Mouse (Mus musculus) kidney, embryonic 14.5 days (tissue): Measurements from ENCODE around the gene Card11. TPM values are rescaled to one million over a fixed set of nuclear protein-coding genes. Genes with fewer than 3 reads are reported as not detected.

Experiments used
- ATAC-seq: fragments of 200-750 bp; cut with Nextera tagmentation; 2 replicates; pipeline ENCODE4 v1.8.0; 2017; ENCODE audit warnings: moderate number of reproducible peaks, mild to moderate bottlenecking, moderate TSS enrichment, moderate library complexity; ENCODE audit not compliant: low FRiP score, low TSS enrichment
- H3K27ac ChIP-seq: fragments of 300-500 bp; sonication (generic); 2 replicates; pipeline ENCODE4 v1.5.1; 2014; ENCODE audit warnings: low read depth, mild to moderate bottlenecking, low read length, moderate library complexity, mixed read lengths
- H3K27me3 ChIP-seq: fragments of 300-500 bp; sonication (generic); 2 replicates; pipeline ENCODE4 v1.6.1; 2014; ENCODE audit warnings: mild to moderate bottlenecking, low read length; ENCODE audit not compliant: control insufficient read depth, insufficient read depth
- H3K36me3 ChIP-seq: fragments of 300-500 bp; sonication (generic); 2 replicates; pipeline ENCODE4 v1.6.1; 2014; ENCODE audit warnings: low read length, mixed read lengths; ENCODE audit not compliant: control insufficient read depth, insufficient read depth
- H3K4me1 ChIP-seq: fragments of 300-500 bp; sonication (generic); 2 replicates; pipeline ENCODE4 v1.6.1; 2014; ENCODE audit warnings: low read length, mixed read lengths; ENCODE audit not compliant: control insufficient read depth, insufficient read depth
- H3K4me2 ChIP-seq: fragments of 300-500 bp; sonication (generic); replicated peaks from 2 replicates; pipeline ENCODE4 v1.6.1; 2014; ENCODE audit warnings: low read depth, mild to moderate bottlenecking, low read length
- H3K4me3 ChIP-seq: fragments of 300-500 bp; sonication (generic); 2 replicates; pipeline ENCODE4 v1.5.1; 2014; ENCODE audit warnings: mild to moderate bottlenecking, low read length
- H3K9ac ChIP-seq: fragments of 300-500 bp; sonication (generic); 2 replicates; pipeline ENCODE4 v1.6.1; 2014; ENCODE audit warnings: low read depth, mild to moderate bottlenecking, low read length, moderate library complexity
- H3K9me3 ChIP-seq: fragments of 300-500 bp; sonication (generic); 2 replicates; pipeline ENCODE4 v1.6.1; 2016; ENCODE audit warnings: low read length; ENCODE audit not compliant: control insufficient read depth
- WGBS: fragments of 180-500 bp; shearing (Covaris S2); extraction: QIAGEN DNeasy Blood & Tissue Kit; methylation state at CpG from one replicate; pipeline ENCODE4 v1.1.7; 2014; 5-methylcytosine and 5-hydroxymethylcytosine counted together
- polyA plus RNA-seq: library from polyadenylated mRNA; unstranded; fragments of >200 nt; fragmentation: Nextera tagmentation; extraction: Ambion mirVana; gene quantifications from 2 replicates; pipeline ENCODE4 v1.2.1, GENCODE M21; 2014

Gene Card11
- polyA plus RNA-seq, 1 experiment from 2014 or later: 0.19 TPM

DNA sequence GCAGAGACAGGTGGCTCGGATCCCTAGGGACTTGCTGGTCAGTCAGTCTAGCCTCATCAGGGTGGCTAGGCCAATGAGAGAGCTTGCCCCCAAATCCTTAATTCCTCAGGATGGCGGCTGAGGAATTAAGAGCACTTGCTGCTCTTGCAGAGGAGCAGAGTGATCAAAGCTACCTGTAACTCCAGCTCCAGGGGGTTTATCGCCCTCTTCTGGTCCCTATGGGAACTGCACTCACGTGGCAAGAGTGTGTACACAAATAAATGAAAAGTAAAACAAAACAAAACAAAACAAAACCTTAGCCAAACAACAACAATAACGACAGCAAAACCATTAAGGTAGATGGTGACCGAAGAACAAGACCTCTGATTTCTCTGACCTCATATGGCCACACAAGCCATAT, 121.7 kb downstream of the Card11 start:
- Histone ChIP-seq H3K4me1 (no peaks in the 10 kb centered on the region), H3K27ac (no peak overlapping the region), H3K4me2 (no peak overlapping the region), H3K4me3 (no peak overlapping the region), H3K36me3 (no peaks in the 10 kb centered on the region), H3K27me3 (no peaks in the 10 kb centered on the region), H3K9me3 (no peaks in the 10 kb centered on the region), H3K9ac (no peak overlapping the region)
- WGBS: 74% methylated on average over 6 of the region's 6 CpGs
- ATAC-seq: no peak

DNA sequence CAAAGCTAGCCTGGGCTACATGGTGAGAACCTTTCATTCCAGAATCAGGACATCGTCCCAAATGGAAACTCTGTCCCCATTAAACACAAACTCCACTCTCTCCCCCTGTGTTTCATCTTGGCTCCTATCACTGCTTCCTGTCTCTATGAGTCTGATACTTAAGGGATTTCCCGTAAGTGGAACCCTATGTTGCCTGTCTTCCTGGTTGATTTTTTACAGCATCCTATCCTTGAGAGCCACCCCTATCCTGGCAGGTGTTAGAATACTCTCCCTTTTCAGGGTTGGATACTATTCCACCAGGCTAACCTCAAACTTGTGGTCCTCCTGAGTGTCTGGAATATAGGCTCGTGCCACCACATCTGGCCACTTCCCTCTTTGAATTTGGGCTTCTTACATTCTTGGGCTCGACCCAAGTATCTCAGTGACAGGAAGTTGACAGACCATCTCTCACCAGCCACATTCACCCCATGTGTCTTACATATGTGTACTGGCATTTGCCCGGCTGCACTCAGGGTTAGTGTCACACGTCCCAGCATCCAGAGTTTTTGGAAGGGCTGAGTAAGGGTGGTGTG, 126.6 kb downstream of the Card11 start:
- ATAC-seq: no peak
- peaks cover 40% of the 10 kb centered on the region for H3K4me1 ChIP-seq
- H3K36me3 ChIP-seq: no peaks in the 10 kb centered on the region
- peak overlapping the region; percentile 30; the same call in 1 of the 2 replicates for H3K4me2 ChIP-seq
- no peak overlapping the region for H3K27ac ChIP-seq
- H3K27me3 ChIP-seq: no peaks in the 10 kb centered on the region
- no peaks in the 10 kb centered on the region for H3K9me3 ChIP-seq
- H3K9ac ChIP-seq: no peak overlapping the region
- WGBS: 77% methylated on average over 6 of the region's 6 CpGs
- no peak overlapping the region for H3K4me3 ChIP-seq

DNA sequence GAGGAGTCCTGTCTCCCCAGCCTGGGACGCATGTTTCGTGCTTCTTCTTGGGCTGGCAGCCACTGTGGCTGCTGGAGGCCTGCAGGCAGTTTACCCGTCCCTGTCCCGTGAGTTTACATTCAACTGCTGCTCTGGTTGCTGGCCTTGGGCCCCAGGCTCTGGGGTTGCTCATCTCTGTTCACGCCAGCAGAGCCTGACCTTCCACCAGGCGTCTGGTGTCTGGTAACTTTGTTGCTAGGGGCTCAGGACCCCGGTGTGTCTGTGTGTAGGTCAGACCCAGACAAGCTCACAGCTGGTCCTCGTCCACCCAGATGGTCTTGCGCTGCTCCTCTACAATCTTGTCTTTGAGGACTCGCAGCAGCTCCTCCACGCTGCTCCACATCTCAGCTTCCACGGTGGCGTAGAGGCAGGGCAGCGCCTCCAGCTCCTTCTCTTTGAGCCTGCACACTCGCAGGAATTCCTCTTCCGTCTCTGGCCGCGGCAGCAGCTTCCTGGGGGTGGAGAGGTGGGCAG, 127.3 kb downstream of the Card11 start:
- peak; percentile 71 for ATAC-seq
- H3K9ac ChIP-seq: no peak overlapping the region
- H3K36me3 ChIP-seq: no peaks in the 10 kb centered on the region
- peaks cover 40% of the 10 kb centered on the region for H3K4me1 ChIP-seq
- peak overlapping the region; percentile 11; the same call in 1 of the 2 replicates for H3K4me3 ChIP-seq
- peak overlapping the region; percentile 34; the same call in 1 of the 2 replicates for H3K27ac ChIP-seq
- no peaks in the 10 kb centered on the region for H3K27me3 ChIP-seq
- H3K9me3 ChIP-seq: no peaks in the 10 kb centered on the region
- WGBS: 7% methylated on average over 18 of the region's 18 CpGs
- H3K4me2 ChIP-seq: peak overlapping the region; percentile 30

DNA sequence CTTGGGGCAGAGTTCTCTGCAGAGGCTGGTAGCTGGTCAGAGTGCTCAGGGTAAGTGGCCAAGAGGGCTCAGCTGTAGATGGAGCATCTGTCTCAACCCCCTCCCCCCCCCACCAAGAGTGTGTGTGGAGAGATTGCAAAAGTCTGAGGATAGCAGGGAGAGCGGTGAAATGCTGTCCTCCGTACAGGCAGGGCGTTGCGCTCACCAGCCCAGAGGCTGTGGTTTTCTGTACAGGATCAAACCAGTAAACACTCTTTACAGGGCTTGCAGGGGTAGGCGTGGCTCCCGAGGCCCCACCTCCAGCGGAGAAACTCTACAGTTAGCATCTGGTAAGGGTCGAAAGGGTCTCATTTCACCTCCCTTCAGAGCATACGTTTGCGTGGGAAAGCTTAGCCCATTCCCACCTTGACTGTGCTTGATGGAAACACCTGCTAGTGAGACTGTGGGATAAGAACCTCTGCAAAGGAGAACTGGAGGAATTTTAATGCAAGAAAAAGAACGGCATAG, 127.8 kb downstream of the Card11 start:
- ATAC-seq: peak; percentile 41; the same call in 1 of the 2 replicates
- H3K9me3 ChIP-seq: no peaks in the 10 kb centered on the region
- peaks cover 40% of the 10 kb centered on the region for H3K4me1 ChIP-seq
- H3K27ac ChIP-seq: peak overlapping the region; percentile 34; the same call in 1 of the 2 replicates
- H3K36me3 ChIP-seq: no peaks in the 10 kb centered on the region
- H3K9ac ChIP-seq: no peak overlapping the region
- WGBS: 14% methylated on average over 11 of the region's 11 CpGs
- no peaks in the 10 kb centered on the region for H3K27me3 ChIP-seq
- H3K4me2 ChIP-seq: peak overlapping the region; percentile 30
- no peak overlapping the region; the same call in 1 of the 2 replicates for H3K4me3 ChIP-seq

DNA sequence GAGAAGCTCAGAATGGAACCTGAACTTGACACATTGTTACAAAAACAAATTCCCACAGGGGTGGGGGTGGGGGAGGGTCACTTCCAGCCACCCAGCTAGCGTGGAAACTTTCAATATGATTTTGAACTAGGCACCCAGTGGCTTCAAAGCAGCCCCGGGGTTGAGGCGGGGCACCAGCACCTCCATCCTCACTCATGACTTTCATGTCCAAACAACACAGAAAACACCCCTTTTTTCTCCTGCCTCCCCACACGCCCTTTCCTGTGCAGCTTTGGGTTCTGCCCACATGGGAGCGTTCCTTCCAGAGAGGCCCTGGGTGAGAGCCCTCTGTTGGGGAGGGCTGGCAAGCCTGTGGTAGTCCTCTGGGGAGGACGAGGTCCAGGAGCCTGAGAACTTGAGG, 129.1 kb downstream of the Card11 start:
- whole genome bisulfite sequencing: 34% methylated on average over 6 of the region's 6 CpGs
- Histone ChIP-seq H3K27me3 (no peaks in the 10 kb centered on the region), H3K27ac (no peak overlapping the region), H3K9me3 (no peaks in the 10 kb centered on the region), H3K4me3 (no peak overlapping the region), H3K4me1 (peaks cover 40% of the 10 kb centered on the region), H3K4me2 (no peak overlapping the region), H3K9ac (no peak overlapping the region), H3K36me3 (no peaks in the 10 kb centered on the region)
- ATAC-seq: 0 out of 2 replicates have a peak, but pooled peaks have one; percentile 26

DNA sequence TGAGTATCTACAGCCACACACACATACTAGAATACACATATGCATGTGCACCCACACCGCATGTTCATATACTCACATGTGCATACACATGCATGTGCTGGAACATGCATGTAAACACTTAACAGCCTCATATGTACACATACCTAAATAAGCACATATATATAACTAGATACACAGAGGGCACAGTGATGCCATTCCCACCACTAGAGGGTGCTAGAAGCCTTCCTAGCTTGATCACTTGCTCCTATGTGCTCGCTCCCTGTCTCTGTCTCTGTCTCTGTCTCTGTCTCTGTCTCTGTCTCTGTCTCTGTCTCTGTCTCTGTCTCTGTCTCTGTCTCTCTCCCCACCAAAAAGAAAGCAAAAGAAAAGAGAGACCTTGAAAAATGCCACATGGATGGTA, 131.3 kb downstream of the Card11 start:
- no peaks in the 10 kb centered on the region for H3K36me3 ChIP-seq
- 57% methylated on average over 2 of the region's 2 CpGs for WGBS

DNA sequence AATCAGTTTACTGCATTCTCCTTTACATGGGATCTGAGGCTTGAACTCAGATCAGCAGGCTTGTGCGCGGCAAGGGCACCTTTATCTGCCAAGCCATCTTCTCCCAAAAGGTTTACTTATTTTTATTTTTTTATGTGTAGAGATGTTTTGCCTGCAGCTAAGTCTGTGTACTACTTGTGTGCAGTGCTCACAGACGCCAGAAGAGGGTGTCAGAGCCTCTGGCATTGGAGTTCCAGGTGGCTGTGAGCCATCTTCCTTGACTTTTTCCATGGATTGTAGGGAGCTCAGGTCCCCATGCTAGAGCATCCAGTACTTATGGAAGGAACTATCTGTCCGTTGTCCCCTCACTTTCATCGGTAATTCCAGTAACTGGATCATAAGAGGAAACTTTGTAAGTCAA, 140.7 kb downstream of the Card11 start:
- H3K9ac ChIP-seq: no peak overlapping the region
- H3K27ac ChIP-seq: no peak overlapping the region
- no peaks in the 10 kb centered on the region for H3K27me3 ChIP-seq
- no peak overlapping the region for H3K4me3 ChIP-seq
- H3K9me3 ChIP-seq: no peaks in the 10 kb centered on the region
- H3K4me2 ChIP-seq: no peak overlapping the region
- ATAC-seq: no peak
- H3K36me3 ChIP-seq: no peaks in the 10 kb centered on the region
- H3K4me1 ChIP-seq: 0 out of 2 replicates have a peak, but pooled peaks cover 3% of the 10 kb centered on the region
- 88% methylated on average over 5 of the region's 5 CpGs for WGBS

More for the DNA sequence above, 131.3 kb downstream of the Card11 start:
- no peaks in the 10 kb centered on the region for H3K27me3 ChIP-seq
- no peak overlapping the region for H3K9ac ChIP-seq
- peaks cover 40% of the 10 kb centered on the region for H3K4me1 ChIP-seq
- ATAC-seq: no peak
- H3K4me2 ChIP-seq: no peak overlapping the region
- no peak overlapping the region for H3K4me3 ChIP-seq
- H3K27ac ChIP-seq: no peak overlapping the region
- no peaks in the 10 kb centered on the region for H3K9me3 ChIP-seq

DNA sequence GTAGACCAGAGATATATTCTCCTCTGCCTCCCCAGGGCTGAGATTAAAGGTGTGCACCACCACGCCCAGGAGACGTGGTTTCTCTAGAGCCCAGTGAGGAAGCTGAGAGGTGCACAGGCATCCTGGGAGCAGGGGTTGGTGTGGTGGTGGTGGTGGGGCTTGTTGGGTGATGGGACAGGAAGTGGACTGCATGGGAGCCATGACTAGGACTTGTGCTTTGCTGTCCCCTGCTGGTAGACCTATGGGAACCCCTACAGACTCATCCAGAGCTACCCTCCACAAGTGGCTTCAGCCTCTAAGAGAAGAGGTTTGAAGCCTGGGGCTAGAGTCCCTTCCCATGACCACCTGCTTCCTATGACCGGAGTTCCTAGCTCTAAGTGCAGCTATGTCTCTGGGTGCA, 142.0 kb downstream of the Card11 start:
- whole genome bisulfite sequencing: 91% methylated on average over 3 of the region's 3 CpGs
- no peak for ATAC-seq
- H3K9me3 ChIP-seq: no peaks in the 10 kb centered on the region
- H3K27me3 ChIP-seq: no peaks in the 10 kb centered on the region
- no peak overlapping the region for H3K27ac ChIP-seq
- no peak overlapping the region for H3K9ac ChIP-seq
- no peaks in the 10 kb centered on the region for H3K36me3 ChIP-seq
- no peak overlapping the region for H3K4me2 ChIP-seq
- 0 out of 2 replicates have a peak, but pooled peaks cover 3% of the 10 kb centered on the region for H3K4me1 ChIP-seq
- H3K4me3 ChIP-seq: no peak overlapping the region

DNA sequence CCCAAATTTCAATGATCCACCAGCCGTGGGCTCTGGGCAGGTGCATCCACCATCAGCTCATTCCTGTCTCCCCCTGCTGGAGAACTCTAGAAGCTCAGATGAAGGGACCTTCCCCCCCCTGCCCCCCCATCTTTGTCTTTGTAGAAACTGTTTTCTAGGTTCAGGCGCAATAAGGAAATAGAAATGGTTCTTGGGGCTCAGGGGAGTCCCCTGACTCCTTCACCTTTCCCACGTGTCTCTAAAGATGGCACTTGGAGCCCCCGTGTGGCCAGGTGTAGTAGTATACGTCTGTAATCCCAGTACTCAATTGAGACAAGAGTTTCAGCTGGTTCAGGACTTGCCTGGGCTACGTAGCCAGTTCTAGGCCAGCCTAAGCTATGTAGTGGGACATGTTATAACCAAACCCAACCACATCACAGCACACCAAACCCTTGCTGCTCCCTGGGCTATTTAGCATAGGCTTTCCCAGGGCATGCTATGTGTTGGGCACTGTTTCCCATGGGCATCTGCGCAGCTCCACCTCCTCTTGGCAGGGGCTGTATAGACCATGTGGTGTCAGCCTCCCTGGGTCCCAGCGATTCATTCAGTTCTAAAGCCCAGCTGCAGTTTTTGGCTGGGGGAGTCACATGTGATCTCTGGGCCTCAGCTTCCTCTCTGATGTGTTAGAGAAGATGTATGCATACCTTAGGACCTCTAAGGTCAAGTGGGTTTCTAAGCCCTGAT, 142.8 kb downstream of the Card11 start:
- no peak for ATAC-seq
- no peak overlapping the region for H3K9ac ChIP-seq
- WGBS: 65% methylated on average over 8 of the region's 8 CpGs

More for the DNA sequence above, 142.8 kb downstream of the Card11 start:
- no peak overlapping the region for H3K27ac ChIP-seq
- H3K27me3 ChIP-seq: no peaks in the 10 kb centered on the region
- no peak overlapping the region for H3K4me3 ChIP-seq
- H3K4me1 ChIP-seq: 0 out of 2 replicates have a peak, but pooled peaks cover 3% of the 10 kb centered on the region
- no peaks in the 10 kb centered on the region for H3K9me3 ChIP-seq
- H3K4me2 ChIP-seq: no peak overlapping the region
- H3K36me3 ChIP-seq: no peaks in the 10 kb centered on the region
